Mouse (Mus musculus) cortical plate, adult 2 months (tissue): ENCODE data around the gene Rhox8.
"Not testable (repeated sequence)": the region's sequence is repeated elsewhere in the genome, so short reads cannot be mapped to it uniquely, and the experiment has no call there.

Source experiments
- CTCF ChIP-seq: fragments of 200-500 bp; IDR thresholded peaks from 2 replicates; pipeline ENCODE4 v1.5.1; 2011; ENCODE audit warnings: mild to moderate bottlenecking, control low read depth, low read length; ENCODE audit not compliant: insufficient read depth; ENCODE audit errors: extremely low read depth
- POLR2A ChIP-seq: fragments of 200-500 bp; IDR thresholded peaks from 2 replicates; pipeline ENCODE4 v1.6.1; 2011; ENCODE audit warnings: mild to moderate bottlenecking, low read length, control low read depth; ENCODE audit not compliant: insufficient read depth; ENCODE audit errors: extremely low read depth

DNA sequence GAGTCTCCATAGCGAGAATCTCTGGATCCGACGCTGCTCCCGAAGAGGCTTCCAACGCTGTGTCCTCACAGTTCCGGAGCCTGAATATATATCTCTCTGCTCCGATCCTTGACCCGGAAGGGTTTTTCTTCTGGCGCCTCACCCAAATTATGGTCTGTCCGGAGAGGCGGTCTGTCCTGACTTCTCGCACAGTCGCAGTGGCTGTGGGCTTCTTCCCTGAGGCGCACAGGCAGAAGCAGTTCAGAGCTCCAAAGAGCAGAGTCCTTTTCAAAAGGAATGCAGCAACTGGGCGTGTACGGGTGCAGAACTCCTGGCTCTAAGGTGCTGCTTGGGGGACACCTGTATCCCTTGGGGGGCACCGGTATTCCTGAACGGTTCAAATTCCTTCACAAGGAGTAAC is 22.9 kb upstream of the Rhox8 start, which contains the start of gene Rhox9:
- not testable (repeated sequence) for TF ChIP-seq CTCF, POLR2A
